Mouse (Mus musculus) urinary bladder, postnatal 25 days (tissue): ENCODE results near the gene Car3.

Experiments used
- DNase-seq: peaks from one replicate; pipeline ENCODE4 v3.0.0; 2022; ENCODE audit warnings: low spot score

Gene Car3

DNA sequence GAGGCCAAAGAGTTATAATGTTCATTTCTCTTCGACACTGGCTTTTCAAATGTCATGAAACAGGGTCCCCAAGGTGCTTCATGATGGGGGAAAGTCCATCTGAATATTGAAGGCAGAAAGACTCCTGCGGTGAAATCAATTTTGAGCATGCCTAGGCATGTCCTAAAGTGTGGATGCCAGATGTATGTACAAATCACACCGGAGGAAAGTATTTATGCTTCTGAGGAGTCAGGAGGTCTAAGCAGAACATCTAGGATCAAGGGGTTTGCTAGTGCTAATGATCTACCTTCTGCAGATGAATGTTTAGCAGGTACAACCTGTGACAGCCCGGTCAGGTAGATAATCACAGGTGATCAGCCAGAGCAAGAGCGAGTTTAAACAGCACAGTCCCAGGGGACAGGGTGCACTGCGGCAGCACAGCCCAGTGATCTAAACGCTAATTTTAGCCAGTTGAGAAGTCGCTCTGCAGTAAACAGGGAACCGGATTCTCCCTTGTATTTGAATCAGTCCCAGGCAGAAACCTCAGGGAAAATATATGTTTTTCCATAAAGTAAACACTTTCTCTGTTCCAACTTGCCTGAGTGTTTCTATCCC lies 13.1 kb downstream of the Car3 start:
- no peak for DNase-seq

DNA sequence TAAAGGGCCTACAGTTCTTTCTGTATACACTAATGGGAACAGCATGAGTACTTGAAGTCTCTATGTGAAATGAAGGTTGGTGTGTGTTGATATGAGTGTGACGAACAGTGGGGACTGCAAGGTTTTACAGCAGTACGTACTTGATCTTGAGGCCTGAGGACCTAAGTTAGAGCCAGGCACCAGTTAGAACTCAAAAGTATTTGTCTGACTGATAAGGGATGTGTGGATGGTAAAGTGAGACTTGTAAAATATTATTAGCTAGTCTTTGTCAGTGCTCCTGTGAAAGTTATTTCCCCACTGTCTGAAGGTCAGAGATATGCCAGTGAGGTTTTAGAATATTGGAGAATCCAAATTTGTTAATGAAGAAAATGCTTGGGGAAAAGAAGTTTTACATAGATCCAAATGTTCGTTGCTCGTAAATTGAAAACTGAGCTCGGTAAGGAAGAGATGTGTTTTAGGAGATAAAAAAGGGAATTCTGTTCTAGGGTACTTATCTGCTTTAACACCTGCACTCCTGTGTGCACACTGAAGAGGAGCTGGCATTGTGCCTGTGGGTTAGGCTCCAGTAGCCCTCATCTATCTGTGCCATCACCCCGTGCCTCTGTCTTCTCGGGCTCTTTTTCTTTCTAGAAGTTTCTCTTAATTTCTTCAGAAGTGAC lies 14.1 kb downstream of the Car3 start:
- no peak for DNase-seq

DNA sequence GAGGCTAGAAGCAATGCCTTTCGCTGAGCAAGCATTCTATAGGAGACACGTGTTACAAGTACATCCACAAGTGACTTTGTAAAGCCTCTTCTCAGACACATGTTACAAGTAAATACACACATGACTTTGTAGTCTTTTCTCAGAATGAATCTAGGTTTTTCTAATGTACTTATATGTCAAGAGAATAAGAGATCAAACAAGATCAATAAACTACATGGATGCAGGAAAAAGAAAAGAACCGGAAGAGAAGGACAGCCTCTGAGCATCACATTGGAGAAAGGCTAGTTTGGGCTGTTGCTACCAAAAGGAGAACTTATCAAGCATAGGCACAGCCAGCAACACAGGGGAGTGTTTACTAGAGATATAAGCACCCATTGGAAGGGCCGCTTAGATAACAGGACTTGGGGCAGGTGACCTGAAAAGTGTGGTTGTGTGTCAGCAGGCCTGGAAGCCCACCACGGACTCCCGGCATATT lies 15.5 kb downstream of the Car3 start:
- DNase-seq, result no peak

DNA sequence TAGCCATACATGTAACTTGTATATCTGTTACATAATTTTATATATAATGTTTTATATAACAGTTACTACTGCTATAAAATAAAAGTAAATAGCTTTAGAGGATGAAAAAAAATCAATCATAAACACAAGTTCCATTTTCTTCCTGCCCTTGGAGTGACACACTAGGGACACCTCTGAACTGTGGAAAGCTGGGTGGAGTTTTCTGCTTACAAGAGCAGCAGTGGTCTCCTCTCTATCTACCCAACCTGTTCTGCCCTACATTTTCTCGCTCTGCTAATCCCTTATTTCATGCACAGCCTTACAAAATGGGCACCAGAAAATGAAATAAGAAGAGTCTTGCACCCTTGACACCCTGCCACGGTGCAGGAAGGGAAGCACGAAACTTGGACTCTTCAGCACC lies 16.0 kb downstream of the Car3 start:
- no peak for DNase-seq

DNA sequence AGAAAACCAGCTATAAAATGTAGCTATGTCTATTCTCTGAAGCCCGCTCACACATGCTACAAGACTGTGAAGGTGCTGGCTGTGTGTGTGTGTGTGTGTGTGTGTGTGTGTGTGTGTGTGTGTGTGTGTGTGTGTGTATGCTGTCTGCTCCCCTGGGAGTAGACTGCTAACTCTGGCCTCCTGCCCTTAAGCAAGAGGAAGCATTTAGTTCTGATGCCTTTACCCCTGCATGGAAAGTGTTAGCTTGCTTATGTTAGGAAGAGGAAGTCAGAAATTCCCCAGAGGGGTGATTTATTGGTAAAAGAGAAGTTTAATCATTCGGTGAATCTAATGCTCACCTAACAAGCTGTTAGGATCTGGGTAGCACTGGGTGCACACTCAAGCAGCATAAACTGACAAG lies 17.0 kb downstream of the Car3 start:
- DNase-seq, result no peak

DNA sequence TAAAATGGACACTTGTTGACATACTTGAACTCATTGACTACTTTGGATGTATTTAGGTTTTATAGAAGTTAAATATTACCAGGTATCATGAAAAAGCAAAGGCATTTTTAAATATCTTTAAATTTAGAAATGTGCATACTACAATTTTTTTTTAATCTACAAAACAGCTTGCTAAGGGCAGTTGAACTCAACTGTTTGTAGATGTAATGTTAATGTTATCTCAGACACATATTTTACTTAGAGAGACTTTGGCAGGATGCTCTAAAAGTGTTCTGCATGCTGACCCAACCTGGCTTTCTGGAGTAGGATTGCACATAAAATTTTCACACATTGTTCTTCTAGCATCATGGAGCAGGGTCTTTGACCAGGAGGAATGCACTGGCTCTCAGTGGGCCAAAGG lies 18.7 kb downstream of the Car3 start:
- no peak for DNase-seq

DNA sequence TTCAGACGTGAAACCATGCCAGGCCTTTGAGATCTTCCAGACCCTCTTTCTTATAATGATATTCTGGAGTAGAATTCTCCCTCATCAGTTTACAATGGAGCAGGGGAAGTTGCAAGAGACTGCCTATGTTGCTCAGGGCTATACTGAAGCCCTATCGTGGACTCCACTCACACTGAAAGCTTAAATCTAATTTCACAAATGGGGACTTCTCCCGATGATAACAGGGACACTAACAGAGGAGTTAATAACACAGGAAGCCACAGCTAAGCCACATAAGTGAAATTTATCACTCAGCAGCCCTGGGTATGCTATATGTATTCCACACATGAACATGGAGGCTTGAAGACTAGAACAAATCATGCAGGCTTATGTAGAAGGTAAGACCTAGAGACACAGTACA lies 19.4 kb downstream of the Car3 start:
- no peak for DNase-seq

DNA sequence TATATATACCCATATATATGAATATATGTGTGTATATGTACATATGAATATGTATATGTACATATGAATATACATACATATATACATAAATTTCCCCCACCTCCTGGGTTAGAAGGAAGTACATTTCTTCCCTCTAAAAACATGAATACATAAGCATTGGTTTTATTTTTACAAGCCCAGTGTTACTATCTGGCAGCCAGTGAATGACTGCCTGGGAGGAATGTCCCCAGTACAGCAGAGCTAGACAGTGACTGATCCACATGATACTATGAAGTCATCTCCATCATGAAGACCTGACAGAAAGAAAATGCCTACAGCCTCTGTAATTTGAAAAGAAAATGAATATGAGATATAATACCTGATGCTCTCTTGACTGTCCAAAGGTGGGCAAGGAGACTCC lies 21.5 kb downstream of the Car3 start:
- DNase-seq, result no peak

DNA sequence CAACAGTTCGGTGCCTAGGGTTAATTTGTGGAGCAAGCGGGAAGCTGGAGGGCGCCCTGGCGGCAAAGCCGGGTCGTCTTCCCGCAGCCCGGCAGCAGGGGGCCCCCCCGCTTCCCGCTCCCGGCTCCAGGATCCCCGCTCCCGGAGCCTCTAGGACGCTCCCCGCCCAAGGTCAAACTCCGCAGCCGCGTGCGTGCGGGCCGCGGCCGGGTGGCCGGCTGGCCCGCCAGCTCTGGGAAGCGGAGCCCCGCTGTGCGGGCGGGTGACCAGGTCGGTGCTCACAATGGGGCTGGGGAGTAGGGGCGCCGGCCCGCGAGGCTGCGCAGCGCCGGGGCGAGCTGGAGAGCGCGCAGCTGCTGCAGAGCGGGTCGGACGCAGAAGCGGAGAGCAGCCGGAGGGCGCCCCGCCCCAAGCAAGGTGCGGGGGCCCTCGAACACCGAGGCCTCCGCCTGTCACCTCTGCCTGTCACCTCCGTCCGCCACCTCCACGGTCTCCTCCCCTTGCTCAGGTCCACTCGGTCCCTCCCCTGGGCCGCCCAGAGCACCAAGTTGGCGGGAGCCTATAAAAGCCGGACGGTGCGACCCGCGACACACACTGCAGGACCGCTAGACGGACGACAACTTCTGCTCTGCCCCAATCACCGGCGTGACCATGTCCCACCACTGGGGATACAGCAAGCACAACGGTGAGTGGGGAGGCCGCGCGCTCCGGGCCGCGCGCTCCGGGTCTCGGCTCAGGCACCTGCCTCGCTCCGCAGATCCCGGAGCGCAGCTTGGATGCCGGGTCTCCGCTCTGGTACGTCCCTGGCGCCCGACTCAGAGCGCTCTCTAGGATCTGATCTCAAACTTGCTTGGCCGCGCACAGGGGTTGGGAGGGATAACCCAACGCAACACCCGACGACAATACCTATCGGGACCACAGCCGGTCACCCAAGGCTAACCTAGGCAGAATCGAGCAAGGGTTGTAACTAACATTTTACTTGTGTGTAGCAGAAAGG lies 23.1 kb downstream of the Car3 start, which contains the start of gene Car2:
Car2 (plus strand) TSS at position 172 of the 997 bp plus-strand sequence.
- DNase-seq, result peak; percentile 62

DNA sequence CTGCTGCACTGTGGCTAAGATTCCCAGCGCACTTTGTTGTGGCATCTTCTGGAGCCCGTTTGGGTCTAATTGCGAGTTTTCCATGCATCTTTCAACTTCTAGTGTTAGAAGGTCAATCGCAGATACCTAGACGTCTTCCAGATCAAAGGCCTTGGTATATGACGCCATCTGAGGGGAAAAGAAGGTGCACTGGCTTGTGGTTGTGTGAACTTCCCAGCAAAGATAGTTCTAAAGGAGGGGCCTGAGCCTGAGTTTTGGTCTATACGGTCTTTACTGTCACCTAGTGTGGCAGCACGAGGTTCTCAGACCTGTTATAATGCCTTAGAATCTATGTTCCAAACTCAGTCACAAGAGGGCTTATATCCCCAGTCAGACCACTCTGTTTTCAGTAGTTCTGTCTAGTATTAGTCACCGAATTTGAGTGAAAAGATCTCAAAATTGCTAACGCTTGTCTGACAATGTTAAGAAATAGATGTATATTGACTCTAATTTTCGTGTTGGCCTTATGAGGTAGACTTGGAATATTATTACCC lies 23.9 kb downstream of the Car3 start:
- DNase-seq, result no peak

DNA sequence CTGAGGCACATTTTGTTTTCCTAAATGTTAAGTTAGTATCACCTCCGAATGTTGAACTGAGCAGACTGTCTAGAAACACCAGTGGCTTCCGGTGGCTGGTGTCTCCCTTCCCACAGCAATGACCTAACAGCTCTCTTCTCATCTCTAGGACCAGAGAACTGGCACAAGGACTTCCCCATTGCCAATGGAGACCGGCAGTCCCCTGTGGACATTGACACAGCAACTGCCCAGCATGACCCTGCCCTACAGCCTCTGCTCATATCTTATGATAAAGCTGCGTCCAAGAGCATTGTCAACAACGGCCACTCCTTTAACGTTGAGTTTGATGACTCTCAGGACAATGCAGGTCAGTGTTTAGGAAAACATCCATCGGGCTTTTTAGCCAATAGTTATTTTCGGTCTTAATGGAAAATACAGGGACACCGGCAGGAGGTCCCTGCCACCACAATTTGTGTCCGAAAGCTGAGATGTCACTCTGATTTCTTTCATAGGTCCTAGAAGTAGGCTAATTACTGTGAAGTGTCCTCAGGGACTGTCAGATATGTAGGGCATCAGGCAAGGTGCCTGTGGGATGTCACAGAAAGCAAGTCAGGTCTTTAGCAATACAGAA lies 24.5 kb downstream of the Car3 start:
- DNase-seq, result no peak

DNA sequence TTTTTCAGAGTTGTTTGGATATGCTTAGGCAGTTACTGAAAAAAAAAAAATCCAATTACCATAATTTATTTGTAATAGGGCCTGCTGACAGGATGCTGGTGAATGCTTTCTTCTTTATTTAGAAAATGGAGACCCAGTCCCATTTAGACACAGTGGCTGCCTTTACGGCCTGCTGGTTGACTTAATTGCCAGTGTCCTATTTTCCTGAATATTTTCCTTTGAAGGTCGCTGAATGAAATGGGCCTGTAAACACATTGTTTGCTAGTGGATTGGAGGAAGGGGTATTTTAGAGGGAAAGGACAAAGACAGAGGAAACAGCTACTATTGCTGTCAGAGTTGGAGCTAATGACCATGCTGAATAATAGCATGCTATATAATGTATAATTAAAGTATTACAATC lies 25.2 kb downstream of the Car3 start:
- no peak for DNase-seq

DNA sequence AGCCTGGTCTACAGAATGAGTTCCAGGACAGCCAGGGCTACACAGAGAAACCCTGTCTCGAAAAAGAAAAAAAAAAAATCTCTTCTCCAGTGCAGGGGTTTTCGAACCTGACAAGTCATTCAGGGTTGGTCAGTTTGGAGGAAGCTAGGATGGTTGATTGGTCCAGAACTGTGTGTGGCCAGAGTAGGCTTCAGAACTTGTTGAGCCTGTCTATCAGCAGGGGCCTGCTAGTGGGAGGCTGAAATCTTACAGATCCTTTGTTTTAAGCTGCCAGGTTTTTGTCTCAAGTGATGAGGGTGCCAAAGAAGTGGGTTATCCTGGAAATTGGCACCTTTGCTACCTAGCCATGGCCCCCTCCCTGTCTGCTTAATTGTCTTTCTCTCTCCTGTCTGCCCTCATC lies 25.8 kb downstream of the Car3 start:
- no peak for DNase-seq

DNA sequence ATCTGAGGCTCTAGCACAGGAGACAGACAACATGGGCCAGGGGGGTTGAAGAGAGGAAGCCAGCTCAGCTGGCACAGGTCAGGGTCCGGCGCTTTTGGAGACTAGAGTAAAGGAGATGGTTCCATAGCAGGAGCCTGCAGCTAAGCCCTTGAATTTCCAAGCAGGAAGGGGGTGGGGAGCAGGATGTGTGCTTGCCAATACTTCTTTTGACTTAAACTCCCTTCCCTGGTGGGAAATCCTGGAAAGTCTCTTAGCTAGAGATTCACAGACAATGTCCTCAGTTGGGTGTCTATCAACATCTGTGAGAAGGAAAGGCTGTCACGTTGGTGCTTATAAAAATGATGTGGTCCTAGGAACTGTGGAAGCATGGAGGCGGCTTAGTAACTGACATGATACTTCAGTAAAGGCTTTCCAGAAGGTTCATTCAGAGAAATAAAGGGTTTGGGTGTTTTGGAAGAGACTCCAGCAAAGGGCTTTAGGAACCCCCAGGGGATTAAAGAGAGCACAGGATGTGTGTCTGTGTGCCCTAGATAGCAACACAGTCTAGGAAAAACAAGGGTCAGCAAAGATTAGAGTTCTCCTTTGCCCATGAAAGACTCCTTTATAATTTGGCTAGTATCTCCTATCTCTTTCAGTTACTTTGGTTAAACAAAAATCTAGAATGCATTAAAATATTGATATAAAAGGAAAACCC lies 26.6 kb downstream of the Car3 start:
- no peak for DNase-seq

DNA sequence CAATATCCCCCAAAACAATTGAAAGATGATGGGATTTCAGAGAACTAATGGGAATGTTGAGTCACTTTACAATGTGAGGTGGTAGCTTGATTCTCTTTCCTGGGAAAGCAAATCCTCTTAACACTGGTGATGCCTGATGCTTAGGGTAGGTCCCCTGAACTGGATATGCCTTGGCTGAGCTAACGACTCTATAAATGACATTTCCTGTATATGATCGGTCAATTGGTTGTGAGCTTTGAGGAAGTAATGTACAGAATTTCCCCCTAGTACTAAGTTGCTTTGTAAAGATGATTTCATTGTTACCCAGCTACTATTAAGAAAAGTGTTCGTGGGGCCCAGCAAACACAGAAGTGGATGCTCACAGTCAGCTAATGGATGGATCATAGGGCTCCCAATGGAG lies 29.7 kb downstream of the Car3 start:
- no peak for DNase-seq

DNA sequence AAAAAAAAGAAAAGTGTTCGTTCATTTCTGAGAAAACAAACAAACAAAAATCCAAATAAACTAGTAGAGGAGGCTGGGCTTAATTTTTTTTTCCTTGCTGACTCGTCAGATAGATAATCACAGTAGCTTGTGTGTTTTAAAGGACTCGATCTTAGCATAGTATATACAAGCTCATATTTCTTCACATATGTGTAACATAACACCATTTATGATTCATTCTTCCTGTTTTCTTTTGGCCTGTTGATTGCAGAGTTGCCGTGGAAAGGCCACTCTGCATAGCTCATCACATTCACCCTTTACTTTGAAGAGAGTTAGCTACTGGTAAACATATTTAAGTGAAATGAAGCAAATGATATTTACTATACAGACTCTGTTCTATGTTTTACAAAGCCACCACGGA lies 30.4 kb downstream of the Car3 start:
- DNase-seq, result no peak

DNA sequence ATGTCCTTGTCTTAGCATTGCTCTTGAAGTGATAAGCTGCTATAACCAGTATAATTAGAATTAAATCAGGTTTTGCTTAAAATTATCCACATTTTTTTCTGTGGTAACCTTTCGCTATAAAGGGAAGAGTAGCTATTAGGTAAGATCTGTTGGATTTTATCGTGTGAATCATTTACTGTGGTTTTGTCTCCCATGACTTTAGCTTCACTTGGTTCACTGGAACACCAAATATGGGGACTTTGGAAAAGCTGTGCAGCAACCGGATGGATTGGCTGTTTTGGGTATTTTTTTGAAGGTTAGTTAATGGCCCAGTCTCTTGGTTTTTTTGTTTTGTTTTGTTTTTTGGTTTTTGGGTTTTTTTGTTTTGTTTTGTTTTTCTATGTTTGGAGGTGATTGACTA lies 32.0 kb downstream of the Car3 start:
- DNase-seq, result no peak

DNA sequence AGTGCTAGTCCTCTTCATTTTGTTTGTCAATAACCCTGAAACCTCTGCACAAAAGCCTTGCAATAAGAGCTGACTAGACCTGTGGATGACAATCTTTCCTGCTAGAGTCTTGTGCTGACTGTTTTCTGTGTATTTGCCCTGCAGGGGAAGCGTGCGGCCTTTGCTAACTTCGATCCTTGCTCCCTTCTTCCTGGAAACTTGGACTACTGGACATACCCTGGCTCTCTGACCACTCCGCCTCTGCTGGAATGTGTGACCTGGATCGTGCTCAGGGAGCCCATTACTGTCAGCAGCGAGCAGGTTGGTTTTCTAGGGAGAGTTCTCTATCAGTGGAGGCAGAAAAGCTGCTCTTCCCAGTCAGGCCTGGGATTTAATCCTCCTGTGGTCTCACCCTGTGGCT lies 34.5 kb downstream of the Car3 start:
- DNase-seq, result no peak

DNA sequence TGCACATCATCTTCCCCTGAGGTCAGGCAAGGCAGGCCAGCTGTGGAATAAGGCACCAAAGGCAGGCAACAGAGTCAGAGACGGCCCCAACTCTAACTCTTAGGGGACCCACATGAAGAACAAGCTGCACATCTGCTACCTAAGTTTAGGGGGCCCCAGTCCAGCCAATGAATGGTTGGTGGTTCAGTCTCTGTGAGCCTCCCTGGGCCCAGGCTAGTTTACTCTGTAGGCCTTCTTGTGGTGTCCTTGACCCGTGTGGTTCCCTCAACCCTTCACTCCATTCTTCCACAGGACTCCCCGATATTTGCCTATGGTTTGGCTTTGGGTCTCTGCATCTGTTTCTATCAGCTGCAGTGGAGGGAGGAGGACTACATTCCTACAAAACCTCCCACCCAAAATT lies 40.1 kb downstream of the Car3 start:
- DNase-seq, result no peak

DNA sequence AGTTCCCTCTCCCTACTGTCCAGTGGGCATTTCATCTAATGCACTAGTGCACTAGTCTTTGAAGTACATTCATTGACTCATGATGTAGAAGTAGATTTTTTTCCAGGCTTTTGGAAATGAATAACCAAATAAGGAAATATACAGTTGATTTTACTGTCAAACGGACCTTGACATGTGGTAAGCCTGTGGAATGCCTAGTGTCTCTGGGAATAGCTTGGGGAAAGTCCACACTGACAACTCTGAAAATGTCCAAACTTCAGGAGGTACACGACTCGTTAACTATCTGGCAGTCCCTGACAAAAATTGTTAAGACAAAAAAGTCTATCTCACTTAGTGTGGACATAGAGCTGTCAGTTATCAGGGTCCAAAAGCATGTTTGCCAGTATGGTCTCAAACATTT lies 40.9 kb downstream of the Car3 start:
- no peak for DNase-seq

DNA sequence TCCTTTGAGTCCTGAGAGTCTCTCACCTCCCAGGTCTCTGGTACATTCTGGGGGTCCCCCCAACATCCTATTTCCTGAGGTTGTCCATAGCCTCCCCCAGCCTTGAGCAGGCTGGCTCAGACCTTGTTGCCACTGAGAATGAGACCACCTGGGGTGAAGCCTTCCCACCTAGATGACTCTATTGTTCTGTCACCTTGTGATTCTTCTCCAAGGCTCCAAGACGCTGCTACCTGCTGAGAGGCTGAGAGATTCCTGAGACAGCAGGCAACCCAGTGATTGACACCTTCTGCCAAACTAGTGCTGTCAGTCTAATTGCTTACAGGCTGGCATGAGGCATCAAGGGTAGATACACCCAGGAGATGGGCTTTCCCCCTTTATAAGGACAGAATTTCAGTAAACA lies 44.0 kb downstream of the Car3 start:
- DNase-seq, result no peak
